Mouse (Mus musculus): ENCODE results near the gene Knstrn. TPM values are rescaled to one million over a fixed set of nuclear protein-coding genes. Genes with fewer than 3 reads are reported as not detected.

Gene Knstrn
- polyA plus RNA-seq, 1 experiment, result 2.9 TPM

DNA sequence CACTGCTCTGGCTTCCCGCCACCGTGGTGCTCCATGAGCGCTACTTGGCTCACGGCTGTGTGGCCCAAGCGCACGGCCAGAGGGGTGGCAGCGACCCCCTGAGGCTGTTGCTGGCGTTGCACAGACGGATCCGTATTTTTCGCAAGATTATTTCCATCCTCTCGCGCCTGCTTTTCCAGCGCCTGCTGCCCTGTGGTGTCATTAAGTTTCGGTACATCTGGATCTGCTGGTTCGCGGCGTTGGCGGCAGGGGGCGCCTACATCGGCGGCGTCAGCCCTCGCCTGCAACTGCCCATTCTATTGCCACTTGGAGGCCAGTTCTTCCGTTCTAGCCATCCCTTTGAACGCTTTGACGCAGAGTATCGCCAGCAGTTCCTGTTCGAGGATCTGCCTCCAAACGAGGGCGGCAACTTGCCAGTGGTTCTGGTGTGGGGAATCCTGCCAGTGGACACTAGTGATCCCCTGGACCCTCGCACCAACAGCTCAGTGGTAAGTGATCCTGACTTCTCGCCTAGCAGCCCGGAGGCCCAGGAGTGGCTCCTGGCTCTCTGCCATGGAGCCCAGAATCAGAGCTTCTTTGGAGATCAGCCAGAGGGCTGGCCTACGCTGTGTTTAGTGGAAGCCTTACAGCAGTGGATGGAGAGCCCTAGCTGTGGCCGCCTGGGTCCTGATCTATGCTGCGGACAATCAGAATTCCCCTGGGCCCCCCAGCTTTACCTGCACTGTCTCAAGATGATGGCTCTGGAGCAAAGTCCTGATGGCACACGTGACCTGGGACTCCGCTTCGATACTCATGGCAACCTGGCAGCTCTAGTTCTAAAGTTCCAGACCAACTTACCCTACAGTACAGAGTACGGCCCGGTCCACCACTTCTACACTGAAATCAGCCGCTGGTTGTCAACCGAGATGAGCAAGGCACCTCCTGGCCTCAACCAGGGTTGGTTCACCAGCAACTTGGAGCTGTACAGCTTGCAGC is 23.0 kb upstream of the Knstrn start:
- DNase-seq (ENCODE audit: extremely low spot score in 1 of 2, low spot score in 1 of 2), result peak in 1 of 2 experiments; percentile 66

DNA sequence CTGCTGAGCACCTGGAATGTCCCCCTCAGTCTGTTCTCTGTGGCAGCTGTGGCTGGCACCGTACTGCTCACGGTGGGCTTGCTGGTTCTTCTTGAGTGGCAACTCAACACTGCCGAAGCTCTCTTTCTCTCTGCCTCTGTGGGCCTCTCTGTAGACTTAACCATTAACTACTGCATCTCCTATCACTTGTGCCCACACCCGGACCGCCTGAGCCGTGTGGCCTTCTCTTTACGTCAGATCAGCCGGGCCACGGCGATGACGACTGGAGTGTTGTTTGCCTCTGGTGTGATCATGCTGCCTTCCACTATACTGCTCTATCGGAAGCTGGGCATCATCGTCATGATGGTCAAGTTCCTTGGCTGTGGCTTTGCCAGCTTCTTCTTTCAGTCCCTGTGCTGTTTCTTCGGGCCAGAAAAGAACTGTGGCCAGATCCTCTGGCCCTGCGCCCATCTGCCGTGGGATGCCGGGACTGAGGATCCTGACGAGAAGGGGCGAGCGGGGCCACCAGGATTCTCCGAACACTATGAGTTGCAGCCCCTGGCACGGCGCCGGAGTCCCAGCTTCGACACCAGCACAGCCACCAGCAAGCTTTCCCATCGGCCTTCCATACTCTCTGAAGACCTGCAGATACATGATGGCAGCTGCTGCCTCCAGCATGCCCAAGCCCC is 22.1 kb upstream of the Knstrn start:
- DNase-seq (ENCODE audit: extremely low spot score in 1 of 2, low spot score in 1 of 2), result no peak

DNA sequence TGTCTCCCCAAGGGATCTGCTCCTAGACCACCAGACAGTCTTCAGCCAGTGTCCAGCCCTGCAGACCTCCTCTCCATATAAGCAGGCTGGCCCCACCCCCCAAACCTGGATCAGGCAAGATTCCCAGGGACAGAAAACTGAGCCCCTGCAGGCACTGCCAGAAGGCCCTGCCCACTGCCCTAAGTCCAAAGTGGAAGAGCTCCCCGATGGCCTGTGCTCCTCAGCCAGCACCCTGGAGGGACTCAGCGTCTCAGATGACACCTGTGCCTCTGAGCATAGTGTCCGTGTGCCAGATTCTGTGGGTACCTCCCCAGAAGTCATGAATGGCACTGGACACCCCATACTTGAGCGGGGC is 21.6 kb upstream of the Knstrn start:
- DNase-seq (ENCODE audit: extremely low spot score in 1 of 2, low spot score in 1 of 2), result no peak

DNA sequence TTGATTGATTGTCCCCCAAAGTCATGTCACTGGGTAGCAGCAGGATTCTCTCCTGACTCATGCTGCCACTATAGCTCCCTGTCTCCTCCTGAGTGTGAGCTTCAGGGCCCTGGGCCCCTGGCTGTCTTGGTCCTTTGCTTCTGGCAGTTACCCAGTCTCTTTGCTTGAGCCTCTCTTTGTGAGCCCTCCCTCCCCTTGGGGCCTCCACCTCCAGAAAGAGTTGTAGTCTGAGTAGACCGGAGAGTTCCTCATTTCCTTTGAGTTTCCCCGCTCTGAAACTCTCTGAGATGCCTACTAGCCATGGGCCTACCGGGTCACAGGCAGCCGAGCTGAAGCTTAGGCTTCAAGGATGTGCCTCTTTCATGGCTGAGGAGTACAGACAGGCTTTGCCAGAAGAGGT is 20.2 kb upstream of the Knstrn start:
- DNase-seq (ENCODE audit: extremely low spot score in 1 of 2, low spot score in 1 of 2), result no peak

DNA sequence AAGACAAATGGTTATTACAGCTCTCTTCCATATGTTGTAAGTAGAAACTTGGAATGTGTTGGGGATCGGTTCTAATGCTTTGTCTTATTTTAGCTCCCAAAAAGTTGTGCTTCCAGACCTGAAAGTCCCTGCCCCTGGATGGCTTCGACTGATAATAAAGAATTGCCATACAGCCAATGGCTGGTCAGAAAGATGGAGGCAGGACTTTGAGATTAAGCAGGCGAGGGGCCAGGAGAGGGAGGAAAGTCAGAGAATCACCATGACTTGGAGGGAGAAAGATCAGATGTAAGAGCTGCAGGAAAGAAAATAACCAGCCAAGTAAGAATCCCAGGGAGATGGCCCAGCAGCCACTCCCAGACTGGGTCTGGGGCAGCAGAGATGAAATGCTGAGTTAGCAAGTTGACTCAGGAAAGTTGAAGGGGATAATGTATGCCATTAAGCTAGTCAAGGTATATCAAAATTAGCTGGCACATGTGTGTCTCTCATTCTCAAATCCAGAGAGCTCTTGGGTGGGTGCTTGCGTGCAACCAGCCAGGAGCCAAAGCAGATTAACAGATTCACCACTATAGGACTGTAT is 11.2 kb upstream of the Knstrn start:
- no peak for DNase-seq (ENCODE audit: extremely low spot score in 1 of 2, low spot score in 1 of 2)

DNA sequence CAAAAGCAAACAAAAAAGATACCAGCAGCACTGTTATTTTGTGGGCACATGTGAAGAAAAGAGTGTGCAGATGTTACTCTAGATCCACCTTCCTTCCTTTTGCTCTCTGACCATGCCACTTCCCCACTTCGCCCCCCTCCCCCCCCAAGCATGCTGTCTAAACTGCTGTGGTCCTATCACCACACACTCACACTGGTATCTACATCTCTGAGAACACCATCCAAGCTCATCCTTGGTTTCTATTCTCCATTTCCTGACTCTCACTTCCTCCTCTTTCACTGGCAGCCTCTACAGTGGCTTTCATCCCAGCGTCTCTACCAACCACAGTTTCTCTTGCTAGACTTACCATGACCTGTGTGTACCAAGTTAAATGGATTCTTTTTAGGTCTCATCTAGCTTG is 9.3 kb upstream of the Knstrn start:
- no peak for DNase-seq (ENCODE audit: extremely low spot score in 1 of 2, low spot score in 1 of 2)

DNA sequence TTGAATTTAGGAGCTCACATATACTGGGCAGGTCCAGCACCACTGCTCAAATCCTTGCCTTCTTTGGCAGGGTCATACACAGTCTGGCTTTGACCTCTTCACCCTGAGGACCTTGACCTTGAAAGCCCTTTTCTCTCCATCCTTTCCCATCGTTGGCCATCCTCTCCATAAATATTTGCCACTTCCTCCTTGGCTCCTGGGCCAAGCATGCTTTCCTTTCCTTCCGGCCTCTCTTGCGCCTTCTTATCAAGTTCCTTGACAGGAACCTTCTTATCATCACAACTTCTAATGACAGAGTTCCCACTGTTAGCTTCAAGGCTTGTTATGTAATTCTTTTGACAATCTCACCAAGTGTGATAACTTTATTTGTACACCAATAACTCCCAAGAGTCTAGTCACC is 8.7 kb upstream of the Knstrn start:
- DNase-seq (ENCODE audit: extremely low spot score in 1 of 2, low spot score in 1 of 2), result no peak

DNA sequence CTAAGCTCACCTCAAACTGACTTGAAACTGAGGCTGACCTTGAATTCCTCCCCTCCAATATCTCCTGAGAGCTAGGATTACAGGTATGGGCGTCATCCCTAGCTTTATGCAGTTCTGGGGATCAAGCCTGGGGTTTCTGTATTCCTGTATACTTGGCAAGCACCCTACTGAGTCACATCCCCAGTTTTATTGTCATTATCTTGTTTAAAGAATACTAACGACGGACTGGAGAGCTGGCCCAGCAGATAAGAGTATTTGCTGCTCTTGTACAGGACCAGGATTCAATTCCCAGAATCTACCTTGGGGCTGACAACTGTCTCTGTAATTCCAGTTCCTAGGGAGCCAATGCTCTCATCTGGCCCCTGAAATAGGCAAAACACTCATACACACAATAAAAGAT is 8.0 kb upstream of the Knstrn start:
- DNase-seq (ENCODE audit: extremely low spot score in 1 of 2, low spot score in 1 of 2), result no peak

DNA sequence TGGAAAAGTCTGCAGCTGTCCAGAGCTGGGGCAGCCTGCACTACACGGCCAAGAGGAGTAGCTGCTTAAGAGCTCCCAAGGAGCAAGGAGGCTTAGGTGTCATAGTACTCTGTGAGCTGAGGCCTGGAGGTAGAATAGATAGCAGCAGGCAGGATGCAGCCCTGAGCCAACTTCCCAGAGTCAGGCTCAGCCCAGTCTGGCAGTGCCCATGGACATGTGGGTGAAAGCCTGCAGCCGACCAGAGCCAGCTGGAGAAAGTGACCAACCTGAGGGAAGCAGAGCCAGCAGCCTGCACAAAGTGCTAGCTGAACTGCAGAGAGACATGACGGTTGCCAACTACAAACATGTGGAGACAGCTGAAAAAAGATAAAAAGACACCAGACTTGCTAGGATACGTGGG is 6.9 kb upstream of the Knstrn start:
- DNase-seq (ENCODE audit: extremely low spot score in 1 of 2, low spot score in 1 of 2), result peak in 1 of 2 experiments; percentile 39

DNA sequence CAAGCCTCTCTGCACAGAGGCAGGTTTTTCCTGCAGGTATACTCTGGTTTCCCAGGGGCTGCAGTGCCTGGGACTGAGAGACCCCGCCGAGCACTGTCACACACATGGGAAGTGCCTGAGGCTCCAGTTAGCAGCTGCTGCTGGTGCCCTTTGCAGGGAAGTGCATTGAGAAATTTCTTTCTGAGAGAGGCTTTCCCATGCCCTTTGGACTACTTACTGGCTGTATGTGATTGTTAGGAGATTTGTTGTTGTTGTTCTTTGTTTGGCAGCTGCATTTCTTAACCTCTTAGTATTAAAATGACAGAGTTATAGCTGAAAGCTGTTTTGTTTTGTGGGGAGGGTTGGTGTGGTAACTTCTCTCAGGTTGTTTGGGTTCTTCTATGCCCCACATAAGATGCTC is 2.9 kb upstream of the Knstrn start:
- no peak for DNase-seq (ENCODE audit: extremely low spot score in 1 of 2, low spot score in 1 of 2)

DNA sequence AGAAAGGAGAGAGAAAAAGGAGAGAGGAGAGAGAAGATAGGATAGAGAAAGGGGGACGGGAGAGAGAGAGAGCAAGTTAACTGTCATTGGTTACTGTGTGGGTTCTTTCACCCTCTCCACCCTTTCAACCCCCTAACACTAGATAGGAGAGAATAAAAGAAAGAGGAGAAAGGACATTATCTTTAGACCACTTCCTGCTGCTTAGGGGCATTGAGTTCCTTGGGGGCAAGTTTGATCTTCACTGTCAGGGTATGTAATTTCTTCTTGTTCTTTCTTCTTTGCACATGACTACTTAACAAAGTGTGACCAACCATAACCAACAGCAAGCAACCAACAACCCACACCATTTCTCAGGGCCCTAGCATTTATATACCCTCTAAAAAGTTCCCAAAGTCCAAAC is 1.1 kb upstream of the Knstrn start:
- no peak for DNase-seq (ENCODE audit: extremely low spot score in 1 of 2, low spot score in 1 of 2)

DNA sequence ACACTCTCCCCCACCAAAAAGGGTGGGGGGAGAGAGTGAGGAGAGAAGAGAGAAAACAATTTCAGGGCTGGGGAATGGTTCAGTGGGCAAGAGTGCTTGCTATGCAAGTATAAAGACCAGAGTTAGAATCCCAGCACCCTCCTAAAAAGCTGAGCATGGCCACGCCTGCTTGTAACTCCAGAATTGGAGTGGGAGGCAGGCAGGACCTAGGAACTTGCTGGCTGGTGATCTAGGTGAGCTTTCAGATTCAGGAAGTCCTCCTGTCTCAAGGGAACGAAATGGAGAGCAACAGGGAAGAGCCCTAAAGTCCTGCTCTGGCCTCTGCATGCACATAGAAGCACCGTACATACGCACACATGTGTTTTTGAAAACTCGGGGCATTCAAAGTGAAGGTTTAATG is 9.0 kb downstream of the Knstrn start:
- DNase-seq (ENCODE audit: extremely low spot score in 1 of 2, low spot score in 1 of 2), result no peak

DNA sequence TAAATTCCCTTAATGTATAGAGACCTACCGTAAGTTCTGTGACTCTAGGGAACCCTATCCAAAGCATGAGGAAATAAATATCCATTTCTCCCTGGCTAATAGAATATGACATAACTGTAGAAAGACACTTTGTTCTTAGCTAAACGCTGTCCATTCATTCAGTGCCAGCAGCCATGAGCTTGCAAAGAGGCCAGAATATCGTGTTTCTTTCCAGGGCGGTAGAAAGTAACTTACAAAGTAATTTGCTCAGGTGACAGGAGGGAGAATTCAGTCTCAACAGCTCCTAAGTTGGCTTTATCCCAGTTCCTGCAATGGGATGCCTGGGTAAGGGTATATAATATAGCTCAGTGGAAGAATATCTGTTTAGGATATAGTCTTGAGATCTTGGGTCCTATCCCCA is 10.6 kb downstream of the Knstrn start:
- DNase-seq (ENCODE audit: extremely low spot score in 1 of 2, low spot score in 1 of 2), result no peak

DNA sequence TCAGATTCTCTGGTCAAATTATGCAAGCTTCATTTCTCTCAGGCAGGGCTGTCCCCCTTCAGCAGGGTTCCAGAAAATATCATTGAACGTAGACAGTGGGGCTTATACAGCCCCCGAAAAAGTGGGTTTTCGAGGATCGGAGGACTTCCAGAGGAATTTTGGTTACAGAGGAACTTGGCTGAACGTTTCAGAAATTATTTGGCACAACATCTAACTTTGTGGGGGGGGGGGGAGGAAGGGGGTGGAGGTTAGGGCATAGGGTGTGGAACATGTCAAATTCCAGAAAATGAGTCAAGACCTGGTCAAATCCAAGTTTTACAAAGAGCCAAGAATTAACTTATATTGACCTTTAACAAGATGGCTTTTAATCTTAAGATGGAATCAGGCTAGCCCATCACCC is 15.3 kb downstream of the Knstrn start:
- DNase-seq (ENCODE audit: extremely low spot score in 1 of 2, low spot score in 1 of 2), result no peak

DNA sequence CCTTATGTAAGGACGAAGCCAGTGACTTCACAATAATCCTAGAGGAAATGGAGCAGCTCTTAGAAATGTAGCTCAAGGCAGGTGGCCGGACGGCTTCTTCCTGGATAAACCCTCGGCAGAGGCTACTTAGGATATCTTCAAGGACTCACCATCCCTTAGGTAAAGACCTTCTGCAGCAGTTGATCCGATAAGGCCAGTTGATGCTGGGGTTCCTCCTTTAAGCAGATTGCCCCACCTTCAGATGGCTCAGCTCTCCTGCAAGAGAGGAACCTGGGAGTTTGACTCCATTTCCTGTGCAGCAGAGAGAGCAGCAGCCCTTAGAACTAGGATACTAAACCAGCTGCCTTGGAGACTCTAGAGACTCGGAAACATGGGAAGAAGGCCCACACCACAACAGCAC is 20.3 kb downstream of the Knstrn start:
- no peak for DNase-seq (ENCODE audit: extremely low spot score in 1 of 2, low spot score in 1 of 2)

DNA sequence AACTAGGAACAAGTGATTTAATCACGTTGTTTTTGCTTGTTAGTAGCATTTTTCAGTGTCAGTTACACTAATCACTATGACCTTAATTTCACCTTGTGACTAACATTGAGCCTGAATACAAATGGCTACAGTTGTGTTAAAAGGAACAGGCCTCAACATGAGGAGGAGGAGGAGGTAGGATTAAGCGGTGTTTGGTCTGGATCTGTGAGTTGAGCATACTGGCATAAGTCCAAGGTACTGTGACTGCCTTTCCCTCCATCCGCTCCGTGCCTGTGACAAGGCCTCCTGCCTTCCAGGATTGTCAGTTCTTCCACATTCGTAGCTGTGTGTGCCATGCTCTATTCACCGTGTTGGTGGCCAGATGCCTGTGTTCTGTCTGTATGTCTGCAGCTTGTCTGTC is 21.3 kb downstream of the Knstrn start:
- DNase-seq (ENCODE audit: extremely low spot score in 1 of 2, low spot score in 1 of 2), result no peak

DNA sequence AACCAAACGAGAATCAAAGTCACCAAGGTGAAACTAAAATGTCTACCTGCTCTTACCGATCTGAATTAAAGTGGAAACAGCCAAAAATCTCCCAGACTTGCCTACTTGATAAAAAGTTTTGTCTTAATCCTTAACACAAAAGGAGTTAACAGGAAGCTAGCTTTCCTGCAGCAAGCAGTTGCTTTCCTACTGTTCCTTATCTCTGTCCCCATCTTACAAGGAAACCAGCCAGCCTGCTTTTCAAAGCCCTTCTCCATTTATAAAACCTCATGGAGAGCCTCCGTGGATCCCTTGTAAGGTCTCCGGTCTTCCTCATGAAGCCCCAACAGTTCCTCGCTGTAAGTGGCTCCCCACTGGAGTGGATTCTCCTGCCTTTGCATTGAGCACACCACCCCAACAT is 24.5 kb downstream of the Knstrn start:
- DNase-seq (ENCODE audit: extremely low spot score in 1 of 2, low spot score in 1 of 2), result no peak

DNA sequence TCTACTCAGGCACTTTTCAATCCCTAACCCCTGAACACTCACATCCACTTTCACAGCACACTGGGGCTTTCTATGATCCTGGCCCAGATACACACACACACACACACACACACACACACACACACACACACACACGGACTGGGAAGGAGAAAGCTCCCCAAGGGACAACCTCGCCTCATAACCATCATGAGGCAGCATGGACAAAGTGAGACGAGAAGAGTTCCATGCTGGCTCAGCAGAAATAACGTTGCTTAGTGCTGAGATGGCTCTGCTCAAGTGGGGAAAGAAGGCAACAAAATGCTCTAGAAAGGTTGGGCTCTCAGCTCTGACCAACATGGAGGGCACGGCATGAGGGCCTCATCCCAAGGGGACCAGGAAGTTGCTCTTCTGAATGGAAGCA is 27.4 kb downstream of the Knstrn start:
- no peak for DNase-seq (ENCODE audit: extremely low spot score in 1 of 2, low spot score in 1 of 2)

DNA sequence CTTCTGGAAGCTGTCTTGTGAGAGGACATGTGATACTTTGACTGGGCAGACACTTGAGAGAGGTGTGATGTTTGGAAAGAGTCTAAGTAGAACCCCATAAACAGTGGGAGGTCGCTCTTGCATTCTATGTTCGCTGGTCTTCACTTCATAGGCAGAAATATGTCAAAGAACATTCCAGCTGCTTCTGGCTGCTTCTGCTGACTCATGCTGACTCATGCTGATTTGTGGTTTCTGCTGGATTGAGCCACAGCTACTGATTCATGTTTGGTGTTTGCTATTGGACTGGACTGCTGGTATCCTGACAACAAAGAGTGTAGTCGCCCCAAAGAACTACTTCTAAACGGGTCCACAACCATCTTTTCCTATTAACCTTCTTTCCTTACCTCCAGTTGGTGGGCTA is 28.0 kb downstream of the Knstrn start:
- no peak for DNase-seq (ENCODE audit: extremely low spot score in 1 of 2, low spot score in 1 of 2)

DNA sequence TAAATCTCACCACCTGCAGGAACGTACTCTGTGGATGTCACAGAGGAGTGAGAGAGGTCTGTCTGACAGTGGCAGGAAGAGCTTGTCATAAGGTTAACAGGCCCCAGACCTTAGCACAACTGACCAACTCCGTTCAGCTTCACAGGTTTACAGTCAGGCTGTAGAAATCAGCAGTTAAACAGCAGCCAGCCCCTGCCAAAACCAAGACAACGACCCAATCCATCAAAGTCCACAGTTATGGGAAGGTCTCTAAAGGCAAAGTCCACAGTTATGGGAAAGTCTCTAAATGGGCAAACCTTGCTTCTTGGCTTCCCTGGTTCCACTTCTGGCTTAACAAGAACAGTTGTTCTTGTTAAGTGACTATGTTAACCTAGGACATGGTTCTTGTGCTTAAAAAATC is 30.6 kb downstream of the Knstrn start:
- no peak for DNase-seq (ENCODE audit: extremely low spot score in 1 of 2, low spot score in 1 of 2)

DNA sequence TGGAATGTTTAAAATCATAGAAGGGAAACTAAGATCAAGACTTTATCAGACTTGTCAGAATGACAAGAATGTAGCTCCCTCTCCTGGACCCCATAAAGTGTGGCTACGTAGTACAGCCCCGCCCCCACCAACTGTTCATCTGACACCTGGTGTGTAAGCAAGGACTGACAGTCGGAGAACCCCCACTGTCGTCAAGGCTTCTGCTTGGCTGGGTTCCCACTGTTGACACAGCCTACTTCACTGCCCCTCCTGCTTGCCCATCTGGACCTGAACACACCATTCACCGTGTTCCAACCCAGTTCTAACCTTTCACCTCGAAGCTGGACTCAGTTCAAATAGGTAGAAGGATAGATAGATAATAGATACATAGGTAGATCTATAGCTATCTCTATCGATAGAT is 32.4 kb downstream of the Knstrn start:
- no peak for DNase-seq (ENCODE audit: extremely low spot score in 1 of 2, low spot score in 1 of 2)

DNA sequence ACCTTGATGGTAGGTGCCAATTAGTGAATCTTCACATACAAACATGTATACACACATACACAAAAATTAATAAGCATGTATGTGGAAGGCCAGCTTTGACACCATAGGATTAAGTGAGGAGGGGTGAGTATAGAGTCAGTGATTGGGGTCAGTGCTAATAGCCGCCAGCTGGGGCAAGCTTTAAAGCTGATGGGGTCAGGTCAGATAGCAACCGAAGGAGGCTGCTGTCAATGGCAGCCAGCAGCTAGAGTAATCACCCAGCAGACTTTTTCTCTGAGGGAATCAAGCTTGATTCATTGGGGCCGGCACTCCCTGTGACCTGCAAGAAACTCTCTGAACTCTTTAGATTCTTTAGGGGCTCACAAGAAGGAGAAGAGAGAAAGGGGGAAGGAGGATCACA is 38.0 kb downstream of the Knstrn start:
- DNase-seq (ENCODE audit: extremely low spot score in 1 of 2, low spot score in 1 of 2), result no peak

Data from frontal cortex, adult 2 months (tissue).